Mouse (Mus musculus) neural tube, postnatal 0 days (tissue): Measurements from ENCODE around the gene Klhl9. TPM values are rescaled to one million over a fixed set of nuclear protein-coding genes. Genes with fewer than 3 reads are reported as not detected.

ENCODE experiments used
- polyA plus RNA-seq: library from polyadenylated mRNA; unstranded; fragments of >200 nt; fragmentation: Nextera tagmentation; extraction: Ambion mirVana; gene quantifications from 2 replicates; pipeline ENCODE4 v1.2.1, GENCODE M21; 2015

Gene Klhl9
- 68.0 and 72.4 TPM in 2 replicates for polyA plus RNA-seq

DNA sequence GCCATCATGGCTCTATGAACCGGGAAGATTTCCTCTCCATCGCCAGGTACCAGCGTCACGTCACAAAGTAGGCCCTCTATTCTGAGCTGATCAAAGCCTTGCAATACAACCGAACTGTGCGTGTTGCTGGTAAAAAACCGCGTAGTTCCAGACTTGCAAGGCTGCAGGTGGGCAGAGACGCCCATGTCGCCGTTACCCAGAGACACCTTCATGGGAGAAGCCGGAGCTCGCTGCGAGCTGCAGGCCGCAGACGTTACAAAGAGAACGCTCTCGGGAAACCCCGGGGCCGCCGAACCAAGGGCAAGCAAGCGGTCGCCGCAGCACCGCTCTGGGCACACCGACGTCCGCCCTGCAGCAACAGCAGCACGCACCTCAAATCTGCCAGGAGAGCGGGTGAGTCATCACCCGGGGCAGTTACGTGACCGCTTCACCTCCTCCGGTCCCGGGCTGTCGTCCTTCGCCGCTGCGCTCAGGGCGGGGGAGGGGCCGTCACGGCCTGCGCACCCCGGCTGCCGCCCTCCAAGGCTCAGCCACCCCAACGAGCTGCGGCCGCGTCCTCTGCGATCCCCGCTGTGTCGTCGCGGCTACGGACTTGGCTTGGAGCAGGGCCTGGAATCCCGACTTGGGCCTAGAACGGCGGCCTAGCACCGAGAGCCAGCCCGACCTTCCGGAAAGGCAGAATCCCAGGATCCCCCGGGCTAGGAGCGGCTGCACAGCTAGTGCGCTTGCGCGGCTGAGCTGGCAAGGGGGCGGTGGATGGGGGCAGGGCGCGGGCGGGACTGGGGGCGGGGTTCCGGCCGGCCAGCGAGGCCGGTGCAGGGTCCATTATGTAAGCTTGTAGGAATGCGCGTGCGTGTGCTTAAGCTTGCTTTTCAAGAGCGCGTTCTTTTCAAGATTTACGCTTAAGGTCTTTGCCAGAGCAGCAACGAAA, at the start of gene Klhl9, which contains the start of gene Gm26566:
Gene Klhl9, minus strand, starts transcription at position 675 of the 931 bp plus-strand sequence.
Gene Gm26566, plus strand, starts transcription at position 15 of the 931 bp plus-strand sequence.

DNA sequence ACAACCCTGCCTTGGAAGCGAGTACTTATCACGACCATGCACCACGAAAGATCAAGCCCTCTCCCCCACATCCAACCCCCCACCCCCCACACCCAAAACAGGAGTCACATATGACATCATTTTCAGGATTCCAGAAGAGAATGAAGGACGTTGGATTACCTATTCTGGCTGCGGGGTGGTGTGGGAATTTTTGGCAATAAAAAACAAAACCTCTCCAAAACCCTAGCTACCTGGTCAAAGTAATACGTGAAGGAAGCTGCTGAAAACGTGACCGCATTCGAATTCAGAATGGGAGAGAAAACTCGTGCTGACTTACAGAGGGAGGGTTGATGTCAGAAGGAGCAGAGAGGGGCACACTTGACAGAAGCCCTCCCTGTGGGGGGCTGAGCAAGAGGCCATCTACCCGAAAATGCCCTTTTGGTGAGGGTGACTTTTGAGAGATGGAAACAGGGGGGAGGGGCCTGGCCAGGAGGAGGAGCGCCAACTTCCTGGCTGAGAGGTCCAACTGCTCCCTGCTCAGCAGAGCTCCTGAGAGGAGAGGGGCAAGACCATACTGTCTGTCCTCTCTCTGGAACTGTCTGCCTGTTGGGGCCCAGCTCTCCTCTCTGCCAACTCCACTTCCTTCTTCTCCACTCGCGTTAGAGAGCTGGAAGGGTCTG, 37.5 kb upstream of the Klhl9 start, which contains the start of gene Gm13283:
Gene Gm13283, plus strand, starts transcription at position 510 of the 659 bp plus-strand sequence.

DNA sequence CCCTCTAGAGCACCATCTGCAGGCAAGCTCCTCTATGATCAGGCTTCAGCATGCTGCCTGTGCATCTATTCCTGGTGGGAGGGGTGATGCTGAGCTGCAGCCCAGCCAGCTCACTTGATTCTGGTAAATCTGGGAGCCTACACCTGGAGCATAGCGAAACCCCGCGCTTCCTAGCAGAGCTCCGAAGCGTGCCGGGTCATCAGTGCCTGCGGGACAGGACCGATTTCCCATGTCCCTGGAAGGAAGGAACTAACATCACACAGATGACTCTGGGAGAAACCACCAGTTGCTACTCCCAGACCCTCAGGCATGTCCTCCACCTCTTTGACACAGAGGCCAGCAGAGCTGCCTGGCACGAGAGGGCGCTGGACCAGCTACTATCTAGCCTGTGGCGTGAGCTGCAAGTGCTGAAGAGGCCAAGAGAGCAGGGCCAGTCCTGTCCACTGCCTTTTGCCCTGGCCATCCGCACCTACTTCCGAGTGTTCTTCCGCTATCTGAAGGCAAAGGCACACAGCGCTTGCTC, 32.6 kb upstream of the Klhl9 start, which contains the start of gene Gm13271:
Gene Gm13271, plus strand, starts transcription at position 51 of the 523 bp plus-strand sequence.

DNA sequence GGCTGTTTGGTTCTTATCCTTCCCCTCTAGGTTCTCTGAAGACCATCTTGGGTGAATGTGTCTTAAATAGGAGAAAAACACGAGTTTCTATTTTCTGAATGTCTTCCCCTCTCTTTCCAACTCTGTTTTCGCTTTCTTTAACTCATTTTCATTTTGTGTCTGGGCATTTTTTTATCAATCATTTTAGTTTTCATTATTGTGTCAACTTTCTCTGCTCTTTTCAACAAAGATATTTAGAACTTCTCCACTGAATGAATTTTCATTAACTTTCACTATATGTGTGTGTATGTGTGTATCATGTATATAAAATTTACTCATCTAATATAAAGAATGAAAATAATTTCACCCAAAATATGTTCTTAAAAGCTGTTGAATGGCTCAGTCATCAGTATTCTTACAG, 31.0 kb downstream of the Klhl9 start, which contains the start of gene Ifnab:
Gene Ifnab, minus strand, starts transcription at position 101 of the 400 bp plus-strand sequence.

DNA sequence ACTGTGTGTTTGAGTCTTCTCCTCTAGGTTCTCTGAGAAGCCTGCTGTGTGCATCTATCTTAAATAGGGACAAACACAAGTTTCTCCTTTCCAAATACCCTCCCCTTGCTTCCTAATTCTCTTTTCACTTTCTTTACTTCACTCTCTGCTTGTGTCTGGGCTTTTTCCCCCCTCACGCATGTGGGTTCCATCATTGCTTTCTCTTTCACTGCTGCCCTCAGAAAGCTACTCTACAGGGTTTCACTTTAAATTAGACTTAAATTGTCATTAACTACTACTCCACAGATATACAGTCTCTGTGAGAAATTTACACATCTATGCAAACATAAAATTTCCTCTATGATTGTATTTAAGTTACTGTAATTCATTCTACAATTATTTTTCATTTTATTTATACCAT, 38.5 kb downstream of the Klhl9 start, which contains the start of gene Ifna2:
Gene Ifna2, minus strand, starts transcription at position 101 of the 400 bp plus-strand sequence.

DNA sequence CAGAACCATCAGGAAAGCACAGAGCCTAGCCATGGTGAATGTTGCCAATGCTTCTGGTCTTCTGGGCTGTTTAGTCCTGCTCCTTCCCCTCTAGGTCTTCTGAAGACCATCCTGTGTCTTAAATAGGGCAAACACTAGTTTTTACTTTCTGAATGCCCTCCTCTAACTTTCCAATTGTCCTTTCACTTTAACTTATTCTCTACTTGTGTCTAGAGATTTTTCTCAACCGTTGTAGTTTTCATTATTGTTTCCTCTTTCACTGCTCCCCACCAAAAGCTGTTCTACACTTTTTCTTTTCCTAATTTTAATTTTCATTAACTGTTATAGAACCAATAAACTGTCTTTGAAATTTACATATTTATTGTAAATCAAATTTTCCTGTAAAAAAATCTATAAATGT, 45.4 kb downstream of the Klhl9 start, which contains the start of gene Ifna16:
Gene Ifna16, minus strand, starts transcription at position 101 of the 400 bp plus-strand sequence.

Other genes starting within 250 kb of the Klhl9 start
- gene Ifnb1, start 199.7 kb downstream of the Klhl9 start, polyA plus RNA-seq: not detected in 2 replicates
- not detected in 2 replicates for gene Ifna15, start 164.2 kb downstream of the Klhl9 start, polyA plus RNA-seq
- not detected in 2 replicates for gene Ifna14, start 150.7 kb downstream of the Klhl9 start, polyA plus RNA-seq
- gene Ifna9, start 130.1 kb downstream of the Klhl9 start, polyA plus RNA-seq: not detected in 2 replicates
- not detected in 2 replicates for gene Ifna12, start 119.1 kb downstream of the Klhl9 start, polyA plus RNA-seq
- gene C87499, start 88.1 kb downstream of the Klhl9 start, polyA plus RNA-seq: not detected in 2 replicates
- not detected in 2 replicates for gene Ifna13, start 78.0 kb downstream of the Klhl9 start, polyA plus RNA-seq
- not detected in 2 replicates for gene Ifna16, start 45.5 kb downstream of the Klhl9 start, polyA plus RNA-seq
- gene Ifna2, start 38.6 kb downstream of the Klhl9 start, polyA plus RNA-seq: not detected in 2 replicates
- not detected in 2 replicates for gene Ifnab, start 31.1 kb downstream of the Klhl9 start, polyA plus RNA-seq
- 0.15 and 1.1 TPM in 2 replicates for gene Gm26566, start 660 bp downstream of the Klhl9 start, polyA plus RNA-seq
- gene Gm13271, start 32.4 kb upstream of the Klhl9 start, polyA plus RNA-seq: not detected in 2 replicates
- not detected in 2 replicates for gene Gm13283, start 37.7 kb upstream of the Klhl9 start, polyA plus RNA-seq
- 0.23 TPM in 1 of 2 replicates, not detected in the other for gene Gm13290, start 51.4 kb upstream of the Klhl9 start, polyA plus RNA-seq
- gene Gm13289, start 54.5 kb upstream of the Klhl9 start, polyA plus RNA-seq: not detected in 2 replicates
- not detected in 2 replicates for gene Gm13272, start 57.4 kb upstream of the Klhl9 start, polyA plus RNA-seq
- gene Ifnz, start 59.7 kb upstream of the Klhl9 start, polyA plus RNA-seq: not detected in 2 replicates
- gene Gm13276, start 63.2 kb upstream of the Klhl9 start, polyA plus RNA-seq: not detected in 2 replicates
- not detected in 2 replicates for gene Gm13277, start 66.2 kb upstream of the Klhl9 start, polyA plus RNA-seq
- not detected in 2 replicates for gene Gm13278, start 69.1 kb upstream of the Klhl9 start, polyA plus RNA-seq
- not detected in 2 replicates for gene Gm13275, start 72.0 kb upstream of the Klhl9 start, polyA plus RNA-seq
- gene Gm13279, start 74.9 kb upstream of the Klhl9 start, polyA plus RNA-seq: not detected in 2 replicates
- 0.22 and 0.46 TPM in 2 replicates for gene Gm13285, start 77.2 kb upstream of the Klhl9 start, polyA plus RNA-seq
- gene Gm13287, start 80.8 kb upstream of the Klhl9 start, polyA plus RNA-seq: not detected in 2 replicates
- not detected in 2 replicates for gene Gm13288, start 83.1 kb upstream of the Klhl9 start, polyA plus RNA-seq
- gene Ifna7, start 93.8 kb upstream of the Klhl9 start, polyA plus RNA-seq: not detected in 2 replicates
- gene Ifna11, start 97.5 kb upstream of the Klhl9 start, polyA plus RNA-seq: not detected in 2 replicates
- not detected in 2 replicates for gene Ifna6, start 105.0 kb upstream of the Klhl9 start, polyA plus RNA-seq
- not detected in 2 replicates for gene Ifna5, start 113.1 kb upstream of the Klhl9 start, polyA plus RNA-seq
- not detected in 2 replicates for gene Ifna4, start 119.4 kb upstream of the Klhl9 start, polyA plus RNA-seq
- gene Ifna1, start 127.6 kb upstream of the Klhl9 start, polyA plus RNA-seq: not detected in 2 replicates
- not detected in 2 replicates for gene Ifne, start 157.7 kb upstream of the Klhl9 start, polyA plus RNA-seq